9 mouse cellular contexts compared by ENCODE assay signal in genomic region chr13:85164512-85165124, GRCm38 (mm10). TPM values are rescaled to one million over a fixed set of nuclear protein-coding genes. Genes with fewer than 3 reads are reported as not detected.
DNase-seq lines count a peak whose midpoint lies in the region; ATAC-seq and TF ChIP-seq lines count a peak whose summit lies in the region.
"Had no signal": no experiment of that assay in that cellular context is flagged by ENCODE, and none has a peak within 500 bp of the region (broad histone marks: within the 10 kb centered on the region; RNA-seq: fewer than 3 reads in every experiment).

No protein-coding gene starts in this region.

- no peak overlapping the region for H3K4me2 ChIP-seq in liver, embryonic 12.5 days
- peak overlapping the region; percentile 34; the same call in 1 of the 2 replicates for H3K4me2 ChIP-seq in forebrain, embryonic 14.5 days (ENCODE audit: low read length)
- peak overlapping the region; percentile 21; the same call in 1 of the 2 replicates for H3K4me2 ChIP-seq in neural tube, embryonic 14.5 days (ENCODE audit: low read depth, low read length)

- H3K36me3 ChIP-seq in liver, adult 2 months (ENCODE audit: control insufficient read depth, insufficient read depth, low read length), result no peaks in the 10 kb centered on the region
- H3K36me3 ChIP-seq in liver, embryonic 12.5 days, result no peaks in the 10 kb centered on the region
- H3K36me3 ChIP-seq in forebrain, embryonic 14.5 days (ENCODE audit: control insufficient read depth, insufficient read depth, low read length), result no peaks in the 10 kb centered on the region
- no peaks in the 10 kb centered on the region for H3K36me3 ChIP-seq in neural tube, embryonic 14.5 days (ENCODE audit: control insufficient read depth, insufficient read depth, low read length)

- no peak overlapping the region for H3K4me3 ChIP-seq in liver, adult 2 months (ENCODE audit: insufficient read depth, low read depth, low read length)
- H3K4me3 ChIP-seq in liver, embryonic 12.5 days, result no peak overlapping the region
- H3K4me3 ChIP-seq in forebrain, embryonic 14.5 days (ENCODE audit: low read depth, low read length), result no peak overlapping the region
- no peak overlapping the region for H3K4me3 ChIP-seq in neural tube, embryonic 14.5 days (ENCODE audit: low read depth, low read length)

- no peak overlapping the region for H3K27ac ChIP-seq in liver, adult 2 months (replicated peaks; ENCODE audit: insufficient read depth, low read depth, low read length)
- no peak overlapping the region for H3K27ac ChIP-seq in liver, embryonic 12.5 days
- no peak overlapping the region for H3K27ac ChIP-seq in forebrain, embryonic 14.5 days (ENCODE audit: low read depth, low read length)
- H3K27ac ChIP-seq in neural tube, embryonic 14.5 days (ENCODE audit: low read depth, low read length), result no peak overlapping the region

- no peaks in the 10 kb centered on the region for H3K79me2 ChIP-seq in liver, adult 2 months (ENCODE audit: control insufficient read depth, insufficient read depth, low read length)

- no peak for TF ChIP-seq CTCF in liver, adult 2 months (IDR thresholded peaks at IDR 0.05; ENCODE audit: low read depth, low read length)

- H3K27me3 ChIP-seq in liver, adult 2 months (ENCODE audit: control insufficient read depth, insufficient read depth, low read length), result no peaks in the 10 kb centered on the region
- H3K27me3 ChIP-seq in liver, embryonic 12.5 days (replicated peaks), result no peaks in the 10 kb centered on the region
- no peaks in the 10 kb centered on the region for H3K27me3 ChIP-seq in forebrain, embryonic 14.5 days (replicated peaks; ENCODE audit: control insufficient read depth, insufficient read depth, low read length)
- no peaks in the 10 kb centered on the region for H3K27me3 ChIP-seq in neural tube, embryonic 14.5 days (ENCODE audit: control insufficient read depth, insufficient read depth, low read length)

- no peak for DNase-seq in cerebellum, postnatal 4 days (ENCODE audit: low spot score in 2 of 2)
- DNase-seq in liver, adult 2 months (ENCODE audit: extremely low read depth, low read depth, low spot score), result peak; percentile 6
- peak; percentile 85 for DNase-seq in forebrain, embryonic 14.5 days (ENCODE audit: low spot score)
- no peak for DNase-seq in lung, postnatal 14 days
- no peak for DNase-seq in kidney, adult 8-10 months
- DNase-seq: adrenal gland, postnatal 14 days had no signal

- no peak for TF ChIP-seq POLR2A in liver, adult 2 months (IDR thresholded peaks at IDR 0.05; ENCODE audit: extremely low read depth, insufficient read depth, low read length)

- no peaks in the 10 kb centered on the region for H3K4me1 ChIP-seq in liver, adult 2 months (ENCODE audit: control insufficient read depth, insufficient read depth, low read length)
- 0 out of 2 replicates have a peak, but pooled peaks cover 5% of the 10 kb centered on the region for H3K4me1 ChIP-seq in liver, embryonic 12.5 days
- no peaks in the 10 kb centered on the region for H3K4me1 ChIP-seq in forebrain, embryonic 14.5 days (ENCODE audit: control insufficient read depth, insufficient read depth, low read length)
- no peaks in the 10 kb centered on the region for H3K4me1 ChIP-seq in neural tube, embryonic 14.5 days (ENCODE audit: control insufficient read depth, insufficient read depth, low read length)

- H3K9ac ChIP-seq in liver, adult 2 months (ENCODE audit: low read depth, low read length), result no peak overlapping the region
- no peak overlapping the region for H3K9ac ChIP-seq in liver, embryonic 12.5 days
- H3K9ac ChIP-seq in forebrain, embryonic 14.5 days (ENCODE audit: low read length), result no peak overlapping the region
- H3K9ac ChIP-seq in neural tube, embryonic 14.5 days (replicated peaks; ENCODE audit: low read depth, low read length), result no peak overlapping the region

- no peaks in the 10 kb centered on the region for H3K9me3 ChIP-seq in liver, embryonic 12.5 days (replicated peaks)
- H3K9me3 ChIP-seq in forebrain, embryonic 14.5 days (replicated peaks; ENCODE audit: control insufficient read depth, low read length), result no peaks in the 10 kb centered on the region
- no peaks in the 10 kb centered on the region for H3K9me3 ChIP-seq in neural tube, embryonic 14.5 days (ENCODE audit: control insufficient read depth, low read length)

- peak; percentile 49; the same call in 1 of the 2 replicates for ATAC-seq in cerebellum, adult (ENCODE audit: insufficient number of reproducible peaks, low FRiP score, low TSS enrichment)
- ATAC-seq in liver, embryonic 12.5 days, result no peak
- peak; percentile 82 for ATAC-seq in forebrain, embryonic 14.5 days
- peak; percentile 58 for ATAC-seq in neural tube, embryonic 14.5 days (ENCODE audit: low read depth)

- WGBS in liver, adult 2 months, result 33% methylated on average over 4 of the region's 4 CpGs
- 32% methylated on average over 4 of the region's 4 CpGs for WGBS in liver, embryonic 12.5 days (ENCODE audit: insufficient replicate concordance)
- WGBS in forebrain, embryonic 14.5 days, result 20% methylated on average over 4 of the region's 4 CpGs
- 26% methylated on average over 4 of the region's 4 CpGs for WGBS in neural tube, embryonic 14.5 days

RNA-seq across cellular contexts. Expression of gene Ccnh, which starts 24.6 kb away (rescaled TPM):
- total RNA-seq in liver, adult 2 months (2014; rRNA removed), result 18.1 and 18.3 TPM in 2 replicates
- 15.5 and 17.3 TPM in 2 replicates for polyA plus RNA-seq in liver, adult 2 months (2012; rRNA removed)
- polyA plus RNA-seq in liver, embryonic 12.5 days (2016; fragmentation: Nextera tagmentation; extraction: Ambion mirVana), result 75.0 and 79.5 TPM in 2 replicates
- 108 and 118 TPM in 2 replicates for polyA plus RNA-seq in forebrain, embryonic 14.5 days (2014; fragmentation: Nextera tagmentation; extraction: Ambion mirVana)
- polyA plus RNA-seq in neural tube, embryonic 14.5 days (2014; fragmentation: Nextera tagmentation; extraction: Ambion mirVana), result 104 and 107 TPM in 2 replicates

Comparison
In these comparisons a context has a peak if more than half of its experiments do, and no peak if none do; other contexts are left out.
1. DNase-seq: peak in liver, adult 2 months (single experiment) and forebrain, embryonic 14.5 days (single experiment); none in cerebellum, postnatal 4 days (0 of 2), lung, postnatal 14 days (single experiment) and kidney, adult 8-10 months (0 of 2).